Mouse (Mus musculus) T-helper 1 cell (primary cell): ENCODE results near the gene Olfr1100.

ENCODE experiments used
- in situ Hi-C: fragments of 300-600 bp; cut with MboI, MseI; formaldehyde crosslinking; loops from one replicate; pipeline ENCODE4 v1.15.1; 2025; ENCODE audit warnings: high pct_unique_total_duplicates

Gene Olfr1100

GRCm38 (mm10) chr2:86979854-86980253, at the start of gene Olfr1100:
Gene Olfr1100, minus strand, starts transcription at chr2:86979954.
- in situ Hi-C loops, result no loop called here

GRCm38 (mm10) chr2:87026980-87027379, 47.2 kb upstream of the Olfr1100 start, which contains the start of gene Olfr1104:
Gene Olfr1104, minus strand, starts transcription at chr2:87027080.
- in situ Hi-C loops, result no loop called here

GRCm38 (mm10) chr2:86998098-86998497, 18.3 kb upstream of the Olfr1100 start, which contains the start of gene Olfr1102:
Gene Olfr1102, plus strand, starts transcription at chr2:86998398.
- in situ Hi-C loops, result no loop called here

GRCm38 (mm10) chr2:86991121-86991520, 11.4 kb upstream of the Olfr1100 start, which contains the start of gene Olfr1101:
Gene Olfr1101, minus strand, starts transcription at chr2:86991221.
- in situ Hi-C loops, result no loop called here

GRCm38 (mm10) chr2:86960593-86960992, 19.2 kb downstream of the Olfr1100 start, which contains the start of gene Olfr1099:
Gene Olfr1099, minus strand, starts transcription at chr2:86960693.
- in situ Hi-C loops, result no loop called here

- in situ Hi-C loops, result no loop called here
Measured at GRCm38 (mm10) chr2:86926557-86926956, 53.2 kb downstream of the Olfr1100 start.
